Mouse (Mus musculus) kidney, adult 2 months (tissue): Measurements from ENCODE around the gene Sh3bgrl. TPM values are rescaled to one million over a fixed set of nuclear protein-coding genes. Genes with fewer than 3 reads are reported as not detected.

Experiments
- DNase-seq: peaks from one replicate; pipeline ENCODE4 v3.0.0; 2021
- H3K27ac ChIP-seq: fragments of 200-500 bp; 2 replicates; pipeline ENCODE4 v1.5.1; 2012; ENCODE audit warnings: low read depth, low read length, control low read depth, inconsistent platforms; ENCODE audit not compliant: insufficient read depth
- H3K27me3 ChIP-seq: fragments of 200-500 bp; replicated peaks from 2 replicates; pipeline ENCODE4 v1.6.1; 2012; ENCODE audit warnings: mild to moderate bottlenecking, moderate library complexity, low read length, inconsistent platforms; ENCODE audit not compliant: control insufficient read depth, insufficient read depth
- H3K36me3 ChIP-seq: fragments of 200-500 bp; 2 replicates; pipeline ENCODE4 v1.6.1; 2012; ENCODE audit warnings: mild to moderate bottlenecking, moderate library complexity, low read length, inconsistent platforms; ENCODE audit not compliant: control insufficient read depth, insufficient read depth
- H3K4me1 ChIP-seq: fragments of 200-500 bp; 2 replicates; pipeline ENCODE4 v1.6.1; 2011; ENCODE audit warnings: low read length; ENCODE audit not compliant: control insufficient read depth, insufficient read depth
- H3K4me3 ChIP-seq: fragments of 200-500 bp; 2 replicates; pipeline ENCODE4 v1.5.1; 2011; ENCODE audit warnings: mild to moderate bottlenecking, low read depth, low read length, control low read depth; ENCODE audit not compliant: insufficient read depth
- CTCF ChIP-seq: fragments of 200-500 bp; conservative IDR thresholded peaks from 2 replicates; pipeline ENCODE4 v1.5.1; 2011; ENCODE audit warnings: low read depth, mild to moderate bottlenecking, control low read depth, low read length, moderate library complexity, mixed read lengths; ENCODE audit not compliant: insufficient read depth, insufficient read length
- POLR2A ChIP-seq: fragments of 200-500 bp; IDR thresholded peaks from one replicate; pipeline ENCODE4 v1.6.1; 2011; ENCODE audit warnings: low read depth, low read length, control low read depth
- WGBS: fragments of 180-500 bp; shearing (Covaris S2); methylation state at CpG from one replicate; pipeline ENCODE4 v1.1.7; 2018; 5-methylcytosine and 5-hydroxymethylcytosine counted together
- polyA plus RNA-seq: library from polyadenylated mRNA; depleted of rRNA; stranded (reverse); fragments of >200 nt; gene quantifications from 2 replicates; pipeline ENCODE4 v1.2.3, GENCODE M21; 2012

The Sh3bgrl gene
- polyA plus RNA-seq, 1 experiment: 13.9 TPM

GRCm38 (mm10) chrX:109145779-109146178 is 50.6 kb downstream of the Sh3bgrl start:
- H3K4me1 ChIP-seq: no peaks in the 10 kb centered on the region
- WGBS: 79% methylated on average over 6 of the region's 6 CpGs
- TF ChIP-seq CTCF (no peak), POLR2A (no peak)
- H3K27ac ChIP-seq: no peak overlapping the region
- no peak for DNase-seq
- H3K36me3 ChIP-seq: no peaks in the 10 kb centered on the region
- H3K27me3 ChIP-seq: no peaks in the 10 kb centered on the region
- H3K4me3 ChIP-seq: no peak overlapping the region

GRCm38 (mm10) chrX:109147108-109147507 is 51.9 kb downstream of the Sh3bgrl start:
- 87% methylated on average over 3 of the region's 3 CpGs for WGBS

GRCm38 (mm10) chrX:109151228-109151627 is 56.1 kb downstream of the Sh3bgrl start:
- DNase-seq: no peak
- no peak for TF ChIP-seq POLR2A
- no peak for TF ChIP-seq CTCF
- WGBS: 90% methylated on average over 2 of the region's 2 CpGs
- Histone ChIP-seq H3K27ac (no peak overlapping the region), H3K27me3 (no peaks in the 10 kb centered on the region), H3K4me1 (no peaks in the 10 kb centered on the region), H3K4me3 (no peak overlapping the region), H3K36me3 (no peaks in the 10 kb centered on the region)

More at GRCm38 (mm10) chrX:109147108-109147507, 51.9 kb downstream of the Sh3bgrl start:
- Histone ChIP-seq H3K4me3 (no peak overlapping the region), H3K27me3 (no peaks in the 10 kb centered on the region), H3K4me1 (no peaks in the 10 kb centered on the region), H3K36me3 (no peaks in the 10 kb centered on the region), H3K27ac (no peak overlapping the region)
- DNase-seq: no peak
- TF ChIP-seq POLR2A: no peak

GRCm38 (mm10) chrX:109160326-109160725 is 65.2 kb downstream of the Sh3bgrl start:
- Histone ChIP-seq H3K4me1 (no peaks in the 10 kb centered on the region), H3K27ac (no peak overlapping the region), H3K36me3 (no peaks in the 10 kb centered on the region), H3K27me3 (no peaks in the 10 kb centered on the region), H3K4me3 (no peak overlapping the region)
- TF ChIP-seq POLR2A (no peak), CTCF (no peak)
- 82% methylated on average over 1 of the region's 1 CpGs for WGBS
- no peak for DNase-seq

GRCm38 (mm10) chrX:109160901-109161300 is 65.7 kb downstream of the Sh3bgrl start:
- TF ChIP-seq POLR2A (no peak), CTCF (no peak)
- no peak for DNase-seq
- no peak overlapping the region for H3K4me3 ChIP-seq
- H3K4me1 ChIP-seq: no peaks in the 10 kb centered on the region
- H3K36me3 ChIP-seq: no peaks in the 10 kb centered on the region
- no peak overlapping the region for H3K27ac ChIP-seq
- WGBS: 37% methylated on average over 4 of the region's 4 CpGs
- H3K27me3 ChIP-seq: no peaks in the 10 kb centered on the region

GRCm38 (mm10) chrX:109175038-109175437 is 79.9 kb downstream of the Sh3bgrl start:
- Histone ChIP-seq H3K27me3 (no peaks in the 10 kb centered on the region), H3K27ac (no peak overlapping the region), H3K36me3 (no peaks in the 10 kb centered on the region), H3K4me3 (no peak overlapping the region), H3K4me1 (no peaks in the 10 kb centered on the region)
- WGBS: 69% methylated on average over 2 of the region's 2 CpGs
- no peak for DNase-seq
- no peak for TF ChIP-seq CTCF

- Histone ChIP-seq H3K27me3 (no peaks in the 10 kb centered on the region), H3K36me3 (no peaks in the 10 kb centered on the region), H3K4me3 (no peak overlapping the region), H3K4me1 (no peaks in the 10 kb centered on the region), H3K27ac (no peak overlapping the region)
- 37% methylated on average over 3 of the region's 3 CpGs for WGBS
- TF ChIP-seq CTCF (no peak), POLR2A (no peak)
- DNase-seq: no peak
These were observed 80.3 kb downstream of the Sh3bgrl start for GRCm38 (mm10) chrX:109175470-109175869.
